Mouse (Mus musculus): Measurements from ENCODE around the gene Dtx3. TPM values are rescaled to one million over a fixed set of nuclear protein-coding genes. Genes with fewer than 3 reads are reported as not detected.

Gene Dtx3
- polyA plus RNA-seq, 1 experiment from 2014 or later: 70.8 TPM

DNA sequence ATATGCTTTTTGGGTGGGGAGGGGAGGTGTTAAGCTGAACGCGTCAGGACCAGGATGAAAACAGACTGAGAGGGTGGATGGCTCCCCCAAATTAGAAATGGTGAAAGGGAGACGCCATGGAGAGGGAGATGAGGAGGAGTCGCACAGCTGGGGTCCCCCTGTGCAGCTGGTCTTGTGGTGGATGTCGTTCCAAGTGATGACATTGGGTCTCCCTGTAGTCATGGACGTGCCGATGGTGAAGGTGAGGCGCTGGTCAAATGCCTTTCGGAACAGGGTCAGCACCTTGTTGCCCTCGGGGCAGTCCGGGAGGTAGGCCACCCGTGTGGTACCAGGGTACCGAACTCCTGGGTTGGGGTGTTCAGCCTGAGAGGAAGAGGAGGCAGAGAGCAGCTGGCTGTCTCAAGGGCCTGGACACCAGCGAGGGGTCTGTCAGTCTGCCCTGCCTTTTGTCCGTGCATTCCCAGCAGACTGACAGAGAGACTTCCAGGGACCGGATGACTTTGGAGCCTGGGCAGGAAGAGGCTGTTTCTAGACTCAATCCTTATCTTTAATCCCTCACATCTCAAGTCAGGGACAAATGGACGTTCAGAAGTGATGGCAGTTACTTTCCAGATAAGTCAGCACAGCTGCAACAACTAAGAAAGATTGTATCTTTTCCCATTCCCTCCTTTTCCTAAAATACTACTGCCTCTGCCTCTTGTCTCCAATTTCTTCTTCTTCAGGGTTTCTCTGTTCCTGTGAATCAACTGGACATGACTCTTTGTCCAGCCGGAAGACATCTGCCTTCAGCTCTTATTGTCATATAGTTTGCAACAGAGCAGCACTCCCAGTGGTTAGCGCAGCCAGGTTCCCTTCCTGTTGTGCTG, 4.1 kb downstream of the Dtx3 start:
- 59% methylated on average over 19 of the region's 19 CpGs for WGBS
- DNase-seq (ENCODE audit: low spot score) (no peak), ATAC-seq (replicated peaks; ENCODE audit: low FRiP score) (no peak)
- H3K4me2 ChIP-seq: peak overlapping the region; percentile 92
- H3K4me3 ChIP-seq (ENCODE audit: low read depth, low read length): peak overlapping the region; percentile 66
- peak overlapping the region; percentile 86 for H3K27ac ChIP-seq (ENCODE audit: low read depth, low read length)
- H3K36me3 ChIP-seq (ENCODE audit: control insufficient read depth, insufficient read depth, low read length): peaks cover 8% of the 10 kb centered on the region
- peak overlapping the region; percentile 38; the same call in 1 of the 2 replicates for H3K9ac ChIP-seq (ENCODE audit: low read depth, low read length)
- H3K27me3 ChIP-seq (replicated peaks; ENCODE audit: control insufficient read depth, insufficient read depth, low read length): no peaks in the 10 kb centered on the region
- no peaks in the 10 kb centered on the region for H3K9me3 ChIP-seq (ENCODE audit: control insufficient read depth, low read length)
- H3K4me1 ChIP-seq (replicated peaks; ENCODE audit: control insufficient read depth, insufficient read depth, low read length): peaks cover 56% of the 10 kb centered on the region

DNA sequence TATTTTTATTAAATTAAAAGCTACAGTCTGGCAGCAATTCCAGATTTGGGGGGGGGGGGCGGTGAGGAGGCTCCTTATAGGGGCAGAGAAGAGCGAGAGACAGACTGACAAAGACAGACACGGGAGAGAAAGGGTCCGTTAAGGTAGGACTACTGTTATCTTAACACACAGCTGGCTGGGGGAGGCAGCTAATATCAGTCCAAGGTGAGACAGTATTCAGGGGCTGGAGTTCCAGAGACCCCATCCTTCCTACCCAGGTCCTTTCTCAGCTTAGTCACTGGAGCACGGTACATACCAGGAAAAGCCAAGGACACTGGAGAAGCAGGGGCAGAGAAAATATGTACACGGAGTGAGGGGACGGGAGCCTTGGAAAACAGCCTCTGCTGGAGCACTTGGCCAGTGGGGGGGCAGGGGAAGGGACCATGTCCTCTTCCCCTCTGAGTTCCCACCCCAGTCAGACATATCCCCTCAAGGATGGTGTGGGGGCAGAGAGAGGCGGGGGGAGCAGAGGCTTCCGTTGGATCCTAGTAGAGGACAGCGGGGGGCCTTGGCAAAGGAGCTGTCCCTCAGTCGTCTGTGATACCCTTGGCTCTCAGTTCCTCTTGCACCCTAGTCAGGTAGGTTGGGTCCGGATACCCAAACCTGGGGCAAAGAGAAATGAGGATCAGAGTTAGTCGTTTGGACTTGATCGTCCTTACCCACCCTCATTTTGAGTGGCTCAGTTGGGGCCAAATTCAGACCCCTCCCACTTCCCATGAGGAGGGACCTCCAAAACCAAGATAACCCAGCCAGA, 4.9 kb downstream of the Dtx3 start:
- peaks cover 8% of the 10 kb centered on the region for H3K36me3 ChIP-seq (ENCODE audit: control insufficient read depth, insufficient read depth, low read length)
- peak; percentile 49 for ATAC-seq (replicated peaks; ENCODE audit: low FRiP score)
- H3K4me1 ChIP-seq (replicated peaks; ENCODE audit: control insufficient read depth, insufficient read depth, low read length): peaks cover 55% of the 10 kb centered on the region
- H3K4me2 ChIP-seq: peak overlapping the region; percentile 92
- H3K4me3 ChIP-seq (ENCODE audit: low read depth, low read length): peak overlapping the region; percentile 66
- H3K9ac ChIP-seq (ENCODE audit: low read depth, low read length): peak overlapping the region; percentile 67
- WGBS: 30% methylated on average over 14 of the region's 14 CpGs
- no peaks in the 10 kb centered on the region for H3K9me3 ChIP-seq (ENCODE audit: control insufficient read depth, low read length)
- no peaks in the 10 kb centered on the region for H3K27me3 ChIP-seq (replicated peaks; ENCODE audit: control insufficient read depth, insufficient read depth, low read length)
- DNase-seq (ENCODE audit: low spot score): no peak
- peak overlapping the region; percentile 86 for H3K27ac ChIP-seq (ENCODE audit: low read depth, low read length)

DNA sequence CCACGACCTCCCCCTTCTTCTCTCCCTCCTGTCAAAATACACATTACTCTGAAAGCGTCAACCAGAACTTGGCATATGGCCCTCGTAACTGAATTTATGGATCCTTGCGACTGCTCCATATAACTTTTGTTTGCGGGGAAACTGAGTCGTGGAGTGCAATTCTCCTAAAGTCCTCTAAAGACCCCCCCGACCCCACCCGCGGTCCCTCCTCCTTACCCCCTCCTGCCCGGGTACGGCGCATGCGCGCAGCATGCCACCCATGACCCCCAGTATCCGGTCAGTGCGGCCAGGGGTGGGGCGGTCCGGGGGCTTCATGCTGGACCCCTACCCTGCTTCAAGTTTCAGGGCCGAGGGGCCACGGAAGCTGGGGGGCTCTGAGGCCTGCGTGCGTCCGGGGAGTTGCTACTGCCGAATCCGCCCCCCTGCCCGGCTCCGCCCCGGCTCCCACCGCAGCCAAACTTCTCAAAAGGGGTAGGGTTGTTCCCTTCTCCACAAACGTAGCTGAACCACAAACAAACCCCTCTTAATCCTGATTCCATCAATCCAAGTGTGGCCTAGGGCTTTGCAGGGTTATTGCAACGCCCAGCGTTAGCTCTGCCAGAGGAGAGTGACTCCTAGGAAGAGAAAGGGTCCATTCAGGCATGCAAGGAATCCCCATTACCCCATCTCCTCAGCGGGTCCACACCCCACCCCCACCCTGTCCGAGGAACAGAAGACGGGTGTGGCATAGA, 5.7 kb downstream of the Dtx3 start, which contains the start of gene Arhgef25:
Gene Arhgef25 (minus strand): TSS at position 433 of the 731 bp plus-strand sequence.
- ATAC-seq (replicated peaks; ENCODE audit: low FRiP score) (peak; percentile 5; the same call in 1 of the 2 replicates), DNase-seq (ENCODE audit: low spot score) (peak; percentile 77)
- Histone ChIP-seq H3K27me3 (replicated peaks; ENCODE audit: control insufficient read depth, insufficient read depth, low read length) (no peaks in the 10 kb centered on the region), H3K4me1 (replicated peaks; ENCODE audit: control insufficient read depth, insufficient read depth, low read length) (peaks cover 58% of the 10 kb centered on the region), H3K9me3 (ENCODE audit: control insufficient read depth, low read length) (no peaks in the 10 kb centered on the region), H3K27ac (ENCODE audit: low read depth, low read length) (peak within 1 kb of the TSS; percentile 86), H3K36me3 (ENCODE audit: control insufficient read depth, insufficient read depth, low read length) (peaks cover 8% of the 10 kb centered on the region), H3K4me2 (peak within 1 kb of the TSS; percentile 92), H3K9ac (ENCODE audit: low read depth, low read length) (peak within 1 kb of the TSS; percentile 67), H3K4me3 (ENCODE audit: low read depth, low read length) (peak within 1 kb of the TSS; percentile 66)
- 3% methylated on average over 35 of the region's 35 CpGs for WGBS

DNA sequence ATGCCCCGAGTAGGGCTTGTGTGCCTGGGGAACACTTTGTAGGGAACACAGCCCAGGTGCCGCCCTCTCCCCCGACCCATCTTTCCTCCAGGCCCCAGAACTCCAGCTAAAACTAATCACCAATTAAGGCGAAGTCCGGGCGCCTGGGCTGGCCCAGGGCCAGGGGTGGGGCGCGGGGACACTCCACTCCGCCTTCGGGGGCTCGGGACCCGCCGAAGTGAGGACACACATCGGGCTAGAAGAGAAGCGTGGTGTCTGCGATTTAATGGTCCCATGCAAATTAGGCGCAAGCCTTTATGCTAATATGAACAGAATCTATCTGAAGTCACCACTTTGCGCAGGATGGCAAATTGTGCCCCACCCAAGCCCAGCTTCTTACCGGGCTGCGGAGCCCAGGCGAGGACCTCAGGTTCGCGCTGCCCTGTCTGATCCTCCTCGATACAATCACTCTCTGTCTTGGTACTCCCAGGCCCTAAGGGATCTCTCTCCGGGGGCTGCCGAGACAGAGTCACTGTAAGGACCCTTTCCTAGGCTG, 6.3 kb downstream of the Dtx3 start:
- 1% methylated on average over 26 of the region's 26 CpGs for WGBS

DNA sequence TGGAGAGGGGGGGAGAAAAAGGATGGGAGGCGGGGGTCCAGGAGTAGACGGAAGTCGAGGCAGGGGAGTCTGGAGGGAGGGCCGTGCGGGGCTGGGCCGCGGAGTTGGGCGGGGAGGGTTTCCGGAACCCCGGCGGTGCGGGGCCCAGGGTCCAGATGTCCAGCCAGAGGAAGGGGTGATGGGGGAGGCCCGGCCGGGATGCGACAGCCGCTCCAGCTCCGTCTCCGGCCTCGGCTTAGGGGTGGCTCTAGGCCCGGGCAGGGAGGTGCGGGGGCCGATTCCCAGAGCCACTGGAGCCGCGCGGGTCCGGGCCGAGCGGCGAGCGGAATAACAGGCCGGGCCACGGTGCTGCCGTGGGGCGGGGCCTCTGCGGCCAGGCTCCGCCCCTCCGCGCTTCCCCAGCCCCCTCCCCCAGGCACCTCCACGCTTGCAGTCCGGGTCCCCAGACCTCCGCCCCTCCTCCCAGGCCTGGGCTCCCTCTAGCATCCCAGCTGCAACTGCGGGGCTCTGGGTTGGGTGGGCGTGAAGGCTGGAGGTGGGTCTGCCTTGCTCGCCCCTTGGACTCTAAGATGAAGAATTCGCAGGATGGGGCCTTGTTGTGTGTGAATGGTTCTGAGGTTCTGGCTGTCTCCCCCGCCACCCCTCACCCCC, 6.9 kb downstream of the Dtx3 start:
- ATAC-seq (replicated peaks; ENCODE audit: low FRiP score) (peak; percentile 70), DNase-seq (ENCODE audit: low spot score) (peak; percentile 84)
- WGBS: under 1% methylated on average over 39 of the region's 46 CpGs
- Histone ChIP-seq H3K4me3 (ENCODE audit: low read depth, low read length) (peak overlapping the region; percentile 66), H3K27me3 (replicated peaks; ENCODE audit: control insufficient read depth, insufficient read depth, low read length) (no peaks in the 10 kb centered on the region), H3K4me1 (replicated peaks; ENCODE audit: control insufficient read depth, insufficient read depth, low read length) (peaks cover 56% of the 10 kb centered on the region), H3K9ac (ENCODE audit: low read depth, low read length) (peak overlapping the region; percentile 67), H3K4me2 (peak overlapping the region; percentile 92), H3K36me3 (ENCODE audit: control insufficient read depth, insufficient read depth, low read length) (peaks cover 8% of the 10 kb centered on the region), H3K9me3 (ENCODE audit: control insufficient read depth, low read length) (no peaks in the 10 kb centered on the region), H3K27ac (ENCODE audit: low read depth, low read length) (peak overlapping the region; percentile 86)

More for the DNA sequence above, 6.3 kb downstream of the Dtx3 start:
- DNase-seq (ENCODE audit: low spot score) (peak; percentile 74), ATAC-seq (replicated peaks; ENCODE audit: low FRiP score) (peak; percentile 48)
- H3K27ac ChIP-seq (ENCODE audit: low read depth, low read length): peak overlapping the region; percentile 86
- H3K9ac ChIP-seq (ENCODE audit: low read depth, low read length): peak overlapping the region; percentile 67
- peak overlapping the region; percentile 66 for H3K4me3 ChIP-seq (ENCODE audit: low read depth, low read length)
- H3K4me2 ChIP-seq: peak overlapping the region; percentile 92
- no peaks in the 10 kb centered on the region for H3K9me3 ChIP-seq (ENCODE audit: control insufficient read depth, low read length)
- H3K4me1 ChIP-seq (replicated peaks; ENCODE audit: control insufficient read depth, insufficient read depth, low read length): peaks cover 54% of the 10 kb centered on the region
- no peaks in the 10 kb centered on the region for H3K27me3 ChIP-seq (replicated peaks; ENCODE audit: control insufficient read depth, insufficient read depth, low read length)
- peaks cover 8% of the 10 kb centered on the region for H3K36me3 ChIP-seq (ENCODE audit: control insufficient read depth, insufficient read depth, low read length)

DNA sequence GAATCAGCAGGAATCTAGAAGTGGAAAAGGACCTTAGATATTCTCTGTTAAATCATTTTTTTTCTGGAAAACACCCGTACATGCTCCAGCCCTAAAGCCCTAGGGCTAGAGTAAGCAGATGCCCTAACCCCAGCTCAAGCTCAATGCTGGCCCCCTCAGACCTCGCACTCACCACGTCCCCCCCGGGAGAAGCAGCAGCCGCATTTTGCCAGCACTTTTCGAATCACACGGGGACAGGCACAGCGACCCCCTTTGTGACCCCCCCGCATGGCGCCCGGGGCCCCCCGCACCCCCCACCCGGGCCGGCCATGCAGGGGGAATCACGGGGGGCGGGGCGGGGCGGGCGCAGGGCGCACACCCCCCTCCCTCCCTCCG, 7.5 kb downstream of the Dtx3 start:
- peak overlapping the region; percentile 92 for H3K4me2 ChIP-seq
- H3K27me3 ChIP-seq (replicated peaks; ENCODE audit: control insufficient read depth, insufficient read depth, low read length): peaks cover 4% of the 10 kb centered on the region; the same call in 1 of the 2 replicates
- DNase-seq (ENCODE audit: low spot score) (no peak), ATAC-seq (replicated peaks; ENCODE audit: low FRiP score) (no peak)
- peak overlapping the region; percentile 86; the same call in 1 of the 2 replicates for H3K27ac ChIP-seq (ENCODE audit: low read depth, low read length)
- H3K9me3 ChIP-seq (ENCODE audit: control insufficient read depth, low read length): no peaks in the 10 kb centered on the region
- peaks cover 8% of the 10 kb centered on the region for H3K36me3 ChIP-seq (ENCODE audit: control insufficient read depth, insufficient read depth, low read length)
- peak overlapping the region; percentile 66 for H3K4me3 ChIP-seq (ENCODE audit: low read depth, low read length)
- WGBS: 4% methylated on average over 17 of the region's 21 CpGs
- H3K9ac ChIP-seq (ENCODE audit: low read depth, low read length): peak overlapping the region; percentile 67
- peaks cover 51% of the 10 kb centered on the region for H3K4me1 ChIP-seq (replicated peaks; ENCODE audit: control insufficient read depth, insufficient read depth, low read length)

DNA sequence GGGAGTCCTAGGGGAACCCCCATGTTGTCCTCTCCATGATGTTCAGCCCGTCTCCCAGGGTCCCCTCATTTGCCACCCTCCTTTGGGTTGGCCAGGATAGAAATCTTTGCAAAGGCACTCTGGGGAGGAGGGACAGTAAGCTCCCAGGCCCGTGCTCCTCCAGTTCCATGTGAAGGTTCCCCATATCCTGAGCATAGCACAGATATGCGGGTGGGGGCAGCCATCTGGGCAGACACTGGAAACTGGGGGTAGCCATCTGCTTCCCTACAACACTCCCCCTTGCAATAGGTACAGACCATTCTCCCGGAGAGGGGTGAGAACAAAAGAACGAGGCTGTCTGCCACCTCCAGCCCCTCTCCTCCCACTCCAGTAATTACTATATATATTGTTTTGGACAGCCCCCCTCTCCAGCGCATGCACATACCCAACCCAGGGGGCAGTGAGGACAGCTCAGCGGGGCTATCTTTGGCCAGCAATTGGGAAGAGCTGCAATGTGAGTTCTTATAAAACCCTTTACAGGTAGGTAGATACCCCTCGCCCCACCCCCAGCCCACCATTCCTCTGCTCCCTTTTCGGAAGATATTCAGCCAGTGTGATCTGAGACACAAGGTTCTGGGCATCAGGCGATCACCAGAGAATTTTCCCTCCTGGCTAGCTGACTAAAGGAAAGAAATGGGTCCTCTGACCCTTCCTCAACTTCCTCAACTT, 8.0 kb downstream of the Dtx3 start:
- peaks cover 8% of the 10 kb centered on the region for H3K36me3 ChIP-seq (ENCODE audit: control insufficient read depth, insufficient read depth, low read length)
- H3K4me2 ChIP-seq: peak overlapping the region; percentile 92
- H3K4me1 ChIP-seq (replicated peaks; ENCODE audit: control insufficient read depth, insufficient read depth, low read length): peaks cover 46% of the 10 kb centered on the region
- H3K4me3 ChIP-seq (ENCODE audit: low read depth, low read length): peak overlapping the region; percentile 66
- no peaks in the 10 kb centered on the region for H3K9me3 ChIP-seq (ENCODE audit: control insufficient read depth, low read length)
- peaks cover 5% of the 10 kb centered on the region; the same call in 1 of the 2 replicates for H3K27me3 ChIP-seq (replicated peaks; ENCODE audit: control insufficient read depth, insufficient read depth, low read length)
- 51% methylated on average over 10 of the region's 10 CpGs for WGBS
- DNase-seq (ENCODE audit: low spot score): no peak
- H3K27ac ChIP-seq (ENCODE audit: low read depth, low read length): no peak overlapping the region
- no peak for ATAC-seq (replicated peaks; ENCODE audit: low FRiP score)
- H3K9ac ChIP-seq (ENCODE audit: low read depth, low read length): peak overlapping the region; percentile 67

All from liver, embryonic 11.5 days (tissue).